Mouse (Mus musculus) hindbrain, embryonic 11.5 days (tissue): ENCODE measurements at regions not wholly inside any gene's neighbourhood (a gene's known extent, or its start where the extent isn't known, plus 50 kb on each side); places are given as distances from the start of the nearest gene placed in this dataset.

Experiments used
- ATAC-seq: fragments of 200-750 bp; cut with Nextera tagmentation; 2 replicates; pipeline ENCODE4 v1.8.0; 2017; ENCODE audit warnings: mild to moderate bottlenecking, moderate TSS enrichment, moderate library complexity; ENCODE audit not compliant: low FRiP score
- DNase-seq: peaks from one replicate; pipeline ENCODE4 v3.0.0-alpha.2; 2015; ENCODE audit warnings: low spot score
- H3K27ac ChIP-seq: fragments of 300-500 bp; sonication (generic); 2 replicates; pipeline ENCODE4 v1.5.1; 2014; ENCODE audit warnings: mild to moderate bottlenecking, low read depth, low read length
- H3K27me3 ChIP-seq: fragments of 300-500 bp; sonication (generic); 2 replicates; pipeline ENCODE4 v1.6.1; 2014; ENCODE audit warnings: mild to moderate bottlenecking, low read length, moderate library complexity, mixed read lengths; ENCODE audit not compliant: control insufficient read depth, insufficient read depth
- H3K36me3 ChIP-seq: fragments of 300-500 bp; sonication (generic); 2 replicates; pipeline ENCODE4 v1.6.1; 2014; ENCODE audit warnings: mild to moderate bottlenecking, low read length, moderate library complexity, mixed read lengths; ENCODE audit not compliant: control insufficient read depth, insufficient read depth
- H3K4me1 ChIP-seq: fragments of 300-500 bp; sonication (generic); replicated peaks from 2 replicates; pipeline ENCODE4 v1.6.1; 2014; ENCODE audit warnings: low read length, mixed read lengths; ENCODE audit not compliant: control insufficient read depth, insufficient read depth
- H3K4me2 ChIP-seq: fragments of 300-500 bp; sonication (generic); replicated peaks from 2 replicates; pipeline ENCODE4 v1.6.1; 2014; ENCODE audit warnings: mild to moderate bottlenecking, low read depth, low read length
- H3K4me3 ChIP-seq: fragments of 300-500 bp; sonication (generic); 2 replicates; pipeline ENCODE4 v1.5.1; 2014; ENCODE audit warnings: low read depth, low read length
- H3K9ac ChIP-seq: fragments of 300-500 bp; sonication (generic); 2 replicates; pipeline ENCODE4 v1.6.1; 2014; ENCODE audit warnings: low read depth, low read length
- H3K9me3 ChIP-seq: fragments of 300-500 bp; sonication (generic); 2 replicates; pipeline ENCODE4 v1.6.1; 2016; ENCODE audit warnings: low read length; ENCODE audit not compliant: control insufficient read depth
- WGBS: fragments of 180-500 bp; shearing (Covaris S2); extraction: QIAGEN DNeasy Blood & Tissue Kit; methylation state at CpG from one replicate; pipeline ENCODE4 v1.1.7; 2014; 5-methylcytosine and 5-hydroxymethylcytosine counted together

- no peak for ATAC-seq
- no peak overlapping the region for H3K4me2 ChIP-seq
- WGBS, result 72% methylated on average over 2 of the region's 2 CpGs
- no peaks in the 10 kb centered on the region for H3K36me3 ChIP-seq
- no peak overlapping the region for H3K27ac ChIP-seq
- no peak overlapping the region for H3K9ac ChIP-seq
- H3K4me1 ChIP-seq, result no peaks in the 10 kb centered on the region
- no peak for DNase-seq
- H3K9me3 ChIP-seq, result no peaks in the 10 kb centered on the region
- no peak overlapping the region for H3K4me3 ChIP-seq
- H3K27me3 ChIP-seq, result no peaks in the 10 kb centered on the region
Observed at GRCm38 (mm10) chr2:115432476-115432875, 149.0 kb upstream of the BC052040 start.

- Histone ChIP-seq H3K4me1 (no peaks in the 10 kb centered on the region), H3K27ac (no peak overlapping the region), H3K4me3 (no peak overlapping the region), H3K9ac (no peak overlapping the region), H3K36me3 (no peaks in the 10 kb centered on the region), H3K27me3 (no peaks in the 10 kb centered on the region), H3K4me2 (no peak overlapping the region), H3K9me3 (no peaks in the 10 kb centered on the region)
- WGBS, result 33% methylated on average over 1 of the region's 1 CpGs
- DNase-seq (no peak), ATAC-seq (no peak)
Observed at GRCm38 (mm10) chr2:115441100-115441499, 140.4 kb upstream of the BC052040 start.

GRCm38 (mm10) chr2:115449783-115450483 lies 131.6 kb upstream of the BC052040 start:
- Histone ChIP-seq H3K9ac (no peak overlapping the region), H3K4me3 (no peak overlapping the region), H3K27me3 (no peaks in the 10 kb centered on the region), H3K9me3 (no peaks in the 10 kb centered on the region), H3K27ac (no peak overlapping the region), H3K4me1 (no peaks in the 10 kb centered on the region), H3K4me2 (no peak overlapping the region), H3K36me3 (no peaks in the 10 kb centered on the region)
- ATAC-seq (no peak), DNase-seq (no peak)
- 90% methylated on average over 6 of the region's 6 CpGs for WGBS

GRCm38 (mm10) chr2:115455593-115455992 lies 125.9 kb upstream of the BC052040 start:
- DNase-seq (no peak), ATAC-seq (no peak)
- Histone ChIP-seq H3K27ac (no peak overlapping the region), H3K4me2 (no peak overlapping the region), H3K4me1 (no peaks in the 10 kb centered on the region), H3K9ac (no peak overlapping the region), H3K9me3 (no peaks in the 10 kb centered on the region), H3K36me3 (no peaks in the 10 kb centered on the region), H3K27me3 (no peaks in the 10 kb centered on the region), H3K4me3 (no peak overlapping the region)
- 49% methylated on average over 6 of the region's 6 CpGs for WGBS

GRCm38 (mm10) chr2:115456372-115457022 lies 125.0 kb upstream of the BC052040 start:
- Histone ChIP-seq H3K4me2 (no peak overlapping the region), H3K4me3 (no peak overlapping the region), H3K9me3 (no peaks in the 10 kb centered on the region), H3K27ac (no peak overlapping the region), H3K27me3 (no peaks in the 10 kb centered on the region), H3K4me1 (no peaks in the 10 kb centered on the region), H3K36me3 (no peaks in the 10 kb centered on the region), H3K9ac (no peak overlapping the region)
- ATAC-seq (no peak), DNase-seq (no peak)
- WGBS, result 70% methylated on average over 5 of the region's 5 CpGs

- no peaks in the 10 kb centered on the region for H3K27me3 ChIP-seq
- H3K27ac ChIP-seq, result peak overlapping the region; percentile 7; the same call in 1 of the 2 replicates
- ATAC-seq, result peak; percentile 67; the same call in 1 of the 2 replicates
- 69% methylated on average over 5 of the region's 5 CpGs for whole genome bisulfite sequencing
- H3K4me2 ChIP-seq, result no peak overlapping the region
- H3K9ac ChIP-seq, result no peak overlapping the region
- DNase-seq, result no peak
- H3K4me3 ChIP-seq, result no peak overlapping the region
- no peaks in the 10 kb centered on the region for H3K36me3 ChIP-seq
- H3K9me3 ChIP-seq, result no peaks in the 10 kb centered on the region
- H3K4me1 ChIP-seq, result no peaks in the 10 kb centered on the region
Observed at GRCm38 (mm10) chr2:115460028-115460881, 121.3 kb upstream of the BC052040 start.

GRCm38 (mm10) chr2:115460882-115461151 lies 120.7 kb upstream of the BC052040 start:
- 63% methylated on average over 1 of the region's 1 CpGs for WGBS
- H3K4me2 ChIP-seq, result no peak overlapping the region
- DNase-seq, result no peak
- H3K4me3 ChIP-seq, result no peak overlapping the region
- H3K27me3 ChIP-seq, result no peaks in the 10 kb centered on the region
- H3K9ac ChIP-seq, result no peak overlapping the region
- H3K36me3 ChIP-seq, result no peaks in the 10 kb centered on the region
- H3K4me1 ChIP-seq, result no peaks in the 10 kb centered on the region
- no peaks in the 10 kb centered on the region for H3K9me3 ChIP-seq
- no peak overlapping the region for H3K27ac ChIP-seq
- peak; percentile 63; the same call in 1 of the 2 replicates for ATAC-seq

- ATAC-seq, result no peak
- Histone ChIP-seq H3K4me2 (no peak overlapping the region), H3K4me3 (no peak overlapping the region), H3K36me3 (no peaks in the 10 kb centered on the region), H3K9me3 (no peaks in the 10 kb centered on the region), H3K27ac (no peak overlapping the region), H3K9ac (no peak overlapping the region), H3K4me1 (no peaks in the 10 kb centered on the region), H3K27me3 (no peaks in the 10 kb centered on the region)
- DNase-seq, result no peak
- WGBS, result 66% methylated on average over 4 of the region's 4 CpGs
Observed at GRCm38 (mm10) chr2:115466170-115466569, 115.3 kb upstream of the BC052040 start.
